Mouse (Mus musculus) liver, embryonic 11.5 days (tissue): ENCODE data around the gene Eif1. TPM values are rescaled to one million over a fixed set of nuclear protein-coding genes. Genes with fewer than 3 reads are reported as not detected.

ENCODE experiments used
- ATAC-seq: fragments of 200-750 bp; cut with Nextera tagmentation; replicated peaks from 2 replicates; pipeline ENCODE4 v1.8.0; 2017; ENCODE audit warnings: moderate number of reproducible peaks, mild to moderate bottlenecking, moderate TSS enrichment, moderate library complexity; ENCODE audit not compliant: low FRiP score
- DNase-seq: peaks from one replicate; pipeline ENCODE4 v3.0.0-alpha.2; 2017; ENCODE audit warnings: low spot score
- H3K27ac ChIP-seq: fragments of 300-500 bp; sonication (generic); 2 replicates; pipeline ENCODE4 v1.5.1; 2014; ENCODE audit warnings: mild to moderate bottlenecking, low read depth, low read length, control low read depth
- H3K27me3 ChIP-seq: fragments of 300-500 bp; sonication (generic); replicated peaks from 2 replicates; pipeline ENCODE4 v1.6.1; 2014; ENCODE audit warnings: low read length, mixed read lengths; ENCODE audit not compliant: control insufficient read depth, insufficient read depth
- H3K36me3 ChIP-seq: fragments of 300-500 bp; sonication (generic); 2 replicates; pipeline ENCODE4 v1.6.1; 2014; ENCODE audit warnings: mild to moderate bottlenecking, low read length, moderate library complexity, mixed read lengths; ENCODE audit not compliant: control insufficient read depth, insufficient read depth
- H3K4me1 ChIP-seq: fragments of 300-500 bp; sonication (generic); replicated peaks from 2 replicates; pipeline ENCODE4 v1.6.1; 2014; ENCODE audit warnings: low read length, mixed read lengths; ENCODE audit not compliant: control insufficient read depth, insufficient read depth
- H3K4me2 ChIP-seq: fragments of 300-500 bp; sonication (generic); 2 replicates; pipeline ENCODE4 v1.6.1; 2014; ENCODE audit warnings: mild to moderate bottlenecking, control low read depth, moderate library complexity
- H3K4me3 ChIP-seq: fragments of 300-500 bp; sonication (generic); 2 replicates; pipeline ENCODE4 v1.5.1; 2014; ENCODE audit warnings: low read depth, low read length, control low read depth
- H3K9ac ChIP-seq: fragments of 300-500 bp; sonication (generic); 2 replicates; pipeline ENCODE4 v1.6.1; 2014; ENCODE audit warnings: low read depth, low read length, control low read depth
- H3K9me3 ChIP-seq: fragments of 300-500 bp; sonication (generic); 2 replicates; pipeline ENCODE4 v1.6.1; 2016; ENCODE audit warnings: low read length, inconsistent platforms, mixed read lengths; ENCODE audit not compliant: control insufficient read depth
- WGBS: fragments of 180-500 bp; shearing (Covaris S2); extraction: QIAGEN DNeasy Blood & Tissue Kit; methylation state at CpG from one replicate; pipeline ENCODE4 v1.1.7; 2014; 5-methylcytosine and 5-hydroxymethylcytosine counted together
- polyA plus RNA-seq: library from polyadenylated mRNA; unstranded; fragments of >200 nt; fragmentation: Nextera tagmentation; extraction: Ambion mirVana; gene quantifications from 2 replicates; pipeline ENCODE4 v1.2.1, GENCODE M21; 2014

Eif1 gene
- polyA plus RNA-seq, 1 experiment from 2014 or later, result 2,222 TPM

DNA sequence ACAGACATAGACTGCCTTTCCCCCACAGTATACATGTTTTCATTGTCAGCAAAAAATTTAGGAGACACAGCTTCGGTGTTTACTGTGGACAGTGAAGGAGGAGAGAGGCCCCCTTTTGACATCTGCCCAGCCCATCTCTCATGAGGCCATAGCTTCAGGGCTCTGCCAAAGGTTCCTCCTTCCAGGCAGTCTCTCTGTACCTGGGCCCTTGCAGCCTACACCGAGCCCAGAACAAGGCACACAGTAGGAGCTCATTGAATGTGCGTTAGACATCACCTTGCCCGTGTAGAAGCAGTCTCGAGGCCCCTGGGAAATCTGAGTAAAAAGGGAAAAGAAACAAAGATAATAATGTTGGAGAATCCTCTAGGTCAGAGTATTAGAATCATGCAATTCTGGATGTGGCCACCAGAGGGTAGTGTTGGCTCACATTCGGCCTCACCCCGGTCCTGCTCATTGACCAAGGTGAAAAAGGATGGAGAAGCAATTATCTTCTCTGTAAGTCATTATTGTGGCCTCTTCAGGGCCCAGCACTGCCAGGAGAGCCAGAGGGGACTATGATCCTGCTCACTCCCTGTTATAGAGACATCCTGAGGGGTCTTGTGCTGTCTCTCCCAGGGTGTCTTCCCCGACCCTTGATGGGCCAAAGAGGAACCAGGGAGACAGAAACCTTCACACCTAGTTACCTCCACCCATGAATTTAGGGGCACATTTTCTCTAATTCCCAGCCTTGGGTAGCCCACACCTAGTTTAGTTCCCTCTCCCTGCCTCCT, 42.7 kb downstream of the Eif1 start:
- 12% methylated on average over 8 of the region's 8 CpGs for WGBS
- H3K9ac ChIP-seq, result no peak overlapping the region
- no peak overlapping the region for H3K27ac ChIP-seq
- 0 out of 2 replicates have a peak, but pooled peaks cover 5% of the 10 kb centered on the region for H3K4me1 ChIP-seq
- peak; percentile 75 for DNase-seq
- H3K4me2 ChIP-seq, result no peak overlapping the region
- H3K4me3 ChIP-seq, result no peak overlapping the region
- H3K27me3 ChIP-seq, result peaks cover 31% of the 10 kb centered on the region
- no peaks in the 10 kb centered on the region for H3K9me3 ChIP-seq
- ATAC-seq, result 0 out of 2 replicates have a peak, but pooled peaks have one; percentile 16
- no peaks in the 10 kb centered on the region for H3K36me3 ChIP-seq

DNA sequence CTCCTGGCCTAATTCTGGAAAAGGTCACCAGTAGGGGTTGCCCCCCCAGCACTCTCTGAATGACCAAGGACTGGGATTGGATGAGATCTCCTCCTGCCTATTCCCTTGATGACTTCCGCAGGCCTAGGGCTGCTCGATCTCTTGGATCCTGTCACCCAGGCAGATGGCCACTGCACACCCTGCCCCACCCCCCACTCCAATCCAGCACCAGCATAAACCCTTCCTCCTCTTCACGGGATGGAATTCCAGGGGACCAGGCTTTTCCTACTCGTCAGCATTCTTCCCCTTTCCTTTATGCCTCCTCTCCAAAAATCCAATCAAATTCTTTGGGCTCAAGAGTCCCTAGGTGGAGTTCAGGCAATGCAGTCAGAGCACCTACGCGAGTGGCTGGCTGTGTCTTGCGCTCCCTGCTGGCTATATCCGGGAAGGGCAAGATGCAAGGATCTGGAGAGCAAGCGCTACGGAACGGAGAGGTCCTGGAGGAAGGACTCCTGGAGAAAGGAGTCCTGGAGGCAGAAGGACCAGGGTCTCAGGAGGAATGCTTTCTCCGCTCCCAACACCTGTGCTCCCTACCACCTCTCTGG, 43.4 kb downstream of the Eif1 start:
- Histone ChIP-seq H3K9ac (no peak overlapping the region), H3K4me1 (0 out of 2 replicates have a peak, but pooled peaks cover 5% of the 10 kb centered on the region), H3K4me2 (no peak overlapping the region), H3K36me3 (no peaks in the 10 kb centered on the region), H3K4me3 (no peak overlapping the region), H3K27me3 (peaks cover 27% of the 10 kb centered on the region), H3K9me3 (no peaks in the 10 kb centered on the region), H3K27ac (no peak overlapping the region)
- ATAC-seq, result peak; percentile 40; the same call in 1 of the 2 replicates
- WGBS, result 17% methylated on average over 12 of the region's 12 CpGs
- DNase-seq, result peak; percentile 59

- 64% methylated on average over 7 of the region's 7 CpGs for WGBS
- no peak overlapping the region for H3K27ac ChIP-seq
- H3K4me1 ChIP-seq, result no peaks in the 10 kb centered on the region
- no peak overlapping the region for H3K9ac ChIP-seq
- no peak for DNase-seq
- no peak for ATAC-seq
- H3K36me3 ChIP-seq, result peaks cover 7% of the 10 kb centered on the region; the same call in 1 of the 2 replicates
- no peak overlapping the region for H3K4me2 ChIP-seq
- no peaks in the 10 kb centered on the region for H3K27me3 ChIP-seq
- no peak overlapping the region for H3K4me3 ChIP-seq
- no peaks in the 10 kb centered on the region for H3K9me3 ChIP-seq
Observed at GRCm38 (mm10) chr11:100369145-100369544, 49.5 kb downstream of the Eif1 start.

DNA sequence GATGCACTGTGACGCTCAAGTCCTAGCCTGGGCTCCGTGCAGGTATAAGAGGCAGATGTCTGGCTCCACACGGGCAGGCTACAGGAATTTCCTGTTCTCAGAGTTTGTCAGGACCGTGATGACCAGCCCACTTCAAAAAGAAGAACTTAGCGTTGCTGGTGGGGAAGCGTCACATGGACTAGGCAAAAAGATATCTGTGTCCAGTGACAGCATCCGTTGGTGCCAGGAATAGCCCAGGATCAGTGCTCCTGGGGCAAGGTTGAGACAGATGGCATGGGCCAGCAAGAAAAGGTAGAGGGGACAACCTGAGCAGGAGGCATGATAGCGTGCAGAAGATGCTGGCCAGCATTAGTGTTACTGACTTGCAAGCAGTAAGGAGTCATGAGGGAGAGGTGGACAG, 50.1 kb downstream of the Eif1 start:
- Histone ChIP-seq H3K4me2 (no peak overlapping the region), H3K36me3 (peaks cover 10% of the 10 kb centered on the region), H3K4me3 (no peak overlapping the region), H3K9ac (no peak overlapping the region), H3K27me3 (no peaks in the 10 kb centered on the region), H3K9me3 (no peaks in the 10 kb centered on the region), H3K27ac (no peak overlapping the region), H3K4me1 (no peaks in the 10 kb centered on the region)
- DNase-seq (no peak), ATAC-seq (no peak)
- WGBS, result 47% methylated on average over 8 of the region's 8 CpGs

Other genes with a start within 250 kb of the Eif1 start
- gene Krt32, start 231.7 kb upstream of the Eif1 start, polyA plus RNA-seq, result not detected in 2 replicates
- gene Krt35, start 223.6 kb upstream of the Eif1 start, polyA plus RNA-seq, result not detected in 2 replicates
- gene Krt36, start 214.3 kb upstream of the Eif1 start, polyA plus RNA-seq, result not detected in 2 replicates
- gene Krt13, start 198.3 kb upstream of the Eif1 start, polyA plus RNA-seq, result 0.14 TPM in 1 of 2 replicates, not detected in the other
- gene Krt15, start 184.0 kb upstream of the Eif1 start, polyA plus RNA-seq, result 0.25 TPM in 1 of 2 replicates, not detected in the other
- 9.6 and 12.4 TPM in 2 replicates for gene Krt19, start 171.2 kb upstream of the Eif1 start, polyA plus RNA-seq
- gene Krt9, start 126.6 kb upstream of the Eif1 start, polyA plus RNA-seq, result not detected in 2 replicates
- 2.1 and 2.3 TPM in 2 replicates for gene Krt14, start 112.3 kb upstream of the Eif1 start, polyA plus RNA-seq
- gene Krt16, start 71.0 kb upstream of the Eif1 start, polyA plus RNA-seq, result not detected in 2 replicates
- 0.32 and 0.42 TPM in 2 replicates for gene Krt17, start 58.9 kb upstream of the Eif1 start, polyA plus RNA-seq
- gene Krt42, start 50.0 kb upstream of the Eif1 start, polyA plus RNA-seq, result not detected in 2 replicates
- gene Gast, start 14.5 kb downstream of the Eif1 start, polyA plus RNA-seq, result not detected in 2 replicates
- gene Hap1, start 36.2 kb downstream of the Eif1 start, polyA plus RNA-seq, result 0.82 and 1.5 TPM in 2 replicates
- 38.8 and 41.6 TPM in 2 replicates for gene Jup, start 77.9 kb downstream of the Eif1 start, polyA plus RNA-seq
- gene P3h4, start 95.0 kb downstream of the Eif1 start, polyA plus RNA-seq, result 24.5 and 25.8 TPM in 2 replicates
- 39.9 and 43.2 TPM in 2 replicates for gene Fkbp10, start 95.8 kb downstream of the Eif1 start, polyA plus RNA-seq
- 70.4 and 74.0 TPM in 2 replicates for gene Nt5c3b, start 121.9 kb downstream of the Eif1 start, polyA plus RNA-seq
- gene Klhl10, start 122.0 kb downstream of the Eif1 start, polyA plus RNA-seq, result 0.31 and 0.36 TPM in 2 replicates
- 6.3 and 6.7 TPM in 2 replicates for gene Klhl11, start 152.9 kb downstream of the Eif1 start, polyA plus RNA-seq
- 159 and 194 TPM in 2 replicates for gene Acly, start 208.1 kb downstream of the Eif1 start, polyA plus RNA-seq
- 0.18 and 0.26 TPM in 2 replicates for gene Ttc25, start 225.7 kb downstream of the Eif1 start, polyA plus RNA-seq